Mouse (Mus musculus) urinary bladder, postnatal 25 days (tissue): ENCODE data around the gene Gm13101.
"Not testable (repeated sequence)": the region's sequence is repeated elsewhere in the genome, so short reads cannot be mapped to it uniquely, and the experiment has no call there.

Source experiments
- DNase-seq: peaks from one replicate; pipeline ENCODE4 v3.0.0; 2022; ENCODE audit warnings: low spot score

The Gm13101 gene

DNA sequence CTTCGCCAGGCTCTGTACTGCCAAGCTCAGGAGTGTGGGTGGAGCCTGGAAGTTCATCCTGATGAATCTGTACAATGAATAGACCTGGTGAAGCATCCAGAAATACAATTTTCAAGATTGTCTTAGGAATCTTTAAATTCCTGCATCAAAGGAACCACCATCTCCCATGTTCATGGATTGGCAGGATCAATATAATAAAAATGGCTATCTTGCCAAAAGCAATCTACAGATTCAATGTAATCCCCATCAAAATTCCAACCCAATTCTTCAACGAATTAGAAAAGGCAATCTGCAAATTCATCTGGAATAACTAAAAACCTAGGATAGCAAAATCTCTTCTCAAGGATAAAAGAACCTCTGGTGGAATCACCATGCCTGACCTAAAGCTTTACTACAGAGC lies at the start of gene Gm13101:
Gene Gm13101, minus strand, starts transcription at position 101 of the 400 bp plus-strand sequence.
- not testable (repeated sequence) for DNase-seq

DNA sequence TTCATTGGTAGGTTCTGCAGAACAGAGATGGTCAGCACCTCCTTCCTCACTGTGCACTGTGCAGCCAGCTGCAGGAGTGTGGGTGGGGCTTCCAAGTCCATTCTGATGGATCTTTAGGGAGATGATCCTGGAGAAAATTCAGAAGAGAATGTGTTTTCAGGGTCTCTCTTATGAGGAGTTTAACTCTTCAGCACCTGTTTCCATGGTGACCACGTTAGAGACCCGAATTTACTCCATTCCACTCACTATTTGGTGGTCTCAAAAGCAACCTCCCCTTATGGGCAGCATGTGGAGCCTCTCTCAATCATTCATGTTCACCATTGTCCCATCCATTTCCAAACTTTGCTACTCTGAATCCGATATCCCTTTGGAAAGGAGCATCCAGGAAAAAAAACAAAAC lies 27.5 kb upstream of the Gm13101 start, which contains the start of gene Pramef17:
Gene Pramef17, minus strand, starts transcription at position 101 of the 400 bp plus-strand sequence.
- not testable (repeated sequence) for DNase-seq

DNA sequence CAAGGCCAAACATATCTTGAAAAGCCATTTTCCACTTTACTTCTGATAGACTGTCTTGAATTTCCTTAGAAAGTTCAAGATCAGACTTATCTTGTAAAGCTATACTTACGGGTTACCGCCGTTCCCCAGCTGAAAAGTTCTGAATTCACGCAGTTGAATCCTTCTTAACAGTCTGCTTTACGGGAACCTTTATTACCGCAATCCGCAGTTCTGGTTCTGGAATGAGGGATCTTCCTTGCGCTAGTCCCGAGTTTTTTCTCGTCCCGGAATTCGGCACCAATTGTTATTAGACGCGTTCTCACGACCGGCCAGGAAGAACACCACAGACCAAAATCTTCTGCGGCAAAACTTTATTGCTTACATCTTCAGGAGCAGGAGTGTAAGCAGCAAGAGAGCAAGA lies 21.4 kb upstream of the Gm13101 start:
- peak; percentile 61 for DNase-seq

DNA sequence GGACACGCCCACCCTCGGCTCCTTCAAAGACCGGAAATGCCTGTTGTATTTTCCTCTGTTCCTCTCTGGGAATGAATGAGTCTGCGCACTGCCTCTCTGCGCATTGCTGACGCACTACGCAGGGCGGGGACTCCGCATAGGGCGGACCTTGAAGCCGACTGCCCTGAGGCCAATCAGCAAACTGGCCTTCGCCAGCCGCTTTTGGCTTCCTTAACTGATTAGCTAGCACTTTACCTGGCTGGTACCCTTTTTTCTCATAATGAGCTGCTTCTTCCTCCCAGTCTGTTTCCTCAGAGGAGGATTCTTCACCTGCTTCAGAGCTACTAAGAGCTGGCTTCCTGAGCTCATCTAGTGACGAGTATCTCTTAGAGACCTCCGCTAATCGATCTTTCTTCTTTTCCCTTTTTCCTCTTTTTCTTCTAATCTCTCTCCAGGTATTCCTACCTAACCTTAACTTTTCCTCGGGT lies 20.8 kb upstream of the Gm13101 start:
- DNase-seq, result peak; percentile 45

DNA sequence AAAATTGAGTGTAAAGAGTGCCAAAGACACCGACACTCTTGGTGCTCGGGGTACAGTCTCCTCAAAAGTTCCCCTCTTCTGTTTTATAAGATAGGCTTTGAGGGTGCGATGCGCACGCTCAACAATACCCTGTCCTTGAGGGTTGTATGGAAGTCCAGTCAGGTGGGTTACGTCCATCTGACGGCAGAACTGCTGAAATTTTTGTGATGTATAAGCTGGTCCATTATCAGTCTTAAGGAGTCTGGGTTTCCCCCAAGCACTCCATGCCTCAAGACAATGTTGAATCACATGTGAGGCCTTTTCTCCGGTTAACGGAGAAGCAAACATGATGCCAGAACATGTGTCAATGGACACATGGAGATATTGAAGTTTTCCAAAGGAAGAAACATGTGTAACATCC lies 19.0 kb upstream of the Gm13101 start:
- peak; percentile 31 for DNase-seq

DNA sequence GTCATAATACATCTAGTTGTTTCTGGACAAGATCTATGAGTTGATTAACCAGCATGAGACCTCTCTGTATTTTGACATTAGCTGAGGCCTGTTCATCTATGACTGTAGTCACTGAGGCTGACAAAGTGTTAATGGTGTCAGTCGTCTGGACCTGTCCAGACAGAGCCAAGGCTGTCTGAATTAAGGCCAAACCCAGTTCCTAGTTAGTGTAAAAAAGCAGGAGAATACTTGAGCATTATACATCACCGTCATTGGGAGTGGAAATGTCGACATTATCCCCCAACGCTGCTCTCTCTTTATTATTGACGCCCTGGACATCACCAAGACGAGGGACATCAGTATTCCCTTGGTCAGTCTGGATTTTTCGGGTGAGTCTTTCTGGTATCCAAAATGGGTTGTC lies 18.4 kb upstream of the Gm13101 start:
- peak; percentile 12 for DNase-seq

DNA sequence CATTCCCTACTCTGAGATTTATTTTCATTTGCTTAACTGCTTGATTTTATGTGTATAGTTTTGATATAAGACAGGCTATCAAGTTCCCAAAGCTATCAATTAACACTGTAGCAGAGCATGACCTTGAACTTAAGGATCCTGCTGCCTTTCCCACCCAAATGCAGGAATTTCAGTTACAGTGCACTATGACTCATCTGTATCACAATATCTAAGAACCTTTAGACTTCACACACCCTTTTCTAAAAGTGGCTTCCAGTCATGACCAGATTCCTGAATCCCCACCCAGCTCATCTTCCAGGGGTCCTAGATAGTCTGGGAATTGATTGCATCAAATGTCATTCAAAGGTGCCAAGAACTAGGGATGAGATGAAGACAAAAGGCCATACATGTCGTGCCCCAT lies 16.7 kb upstream of the Gm13101 start:
- not testable (repeated sequence) for DNase-seq

DNA sequence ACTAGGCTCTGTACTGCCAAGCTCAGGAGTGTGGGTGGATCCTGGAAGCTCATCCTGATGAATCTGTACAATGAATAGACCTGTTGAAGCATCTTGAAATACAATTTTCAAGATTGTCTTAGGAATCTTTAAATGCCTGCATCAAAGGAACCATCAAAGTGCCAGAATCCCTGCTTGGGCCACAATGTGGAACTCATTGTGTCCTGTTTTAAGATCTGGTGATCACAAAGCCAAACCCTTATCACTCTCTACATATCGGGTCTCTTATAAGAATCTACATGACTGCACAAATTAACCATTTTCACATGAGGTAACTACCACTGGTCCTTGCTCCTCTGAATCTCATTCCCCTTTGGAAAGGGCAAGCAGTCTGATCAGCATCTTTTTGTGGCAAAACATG lies 15.8 kb downstream of the Gm13101 start, which contains the start of gene Pramef25:
Gene Pramef25, minus strand, starts transcription at position 101 of the 400 bp plus-strand sequence.
- DNase-seq, result not testable (repeated sequence)
